Mouse (Mus musculus): ENCODE data around the gene Ttll7. TPM values are rescaled to one million over a fixed set of nuclear protein-coding genes. Genes with fewer than 3 reads are reported as not detected.

Ttll7 gene
- polyA plus RNA-seq, 1 experiment from 2014 or later: 1.6 TPM

GRCm38 (mm10) chr3:146956792-146957191 is 104.6 kb downstream of the Ttll7 start:
- Histone ChIP-seq H3K4me3 (ENCODE audit: low read depth, low read length) (no peak overlapping the region), H3K4me1 (replicated peaks; ENCODE audit: control insufficient read depth, insufficient read depth, low read length) (no peaks in the 10 kb centered on the region), H3K4me2 (replicated peaks; ENCODE audit: low read depth) (no peak overlapping the region), H3K36me3 (ENCODE audit: control insufficient read depth, insufficient read depth) (no peaks in the 10 kb centered on the region), H3K27me3 (replicated peaks; ENCODE audit: control insufficient read depth, insufficient read depth, low read length) (no peaks in the 10 kb centered on the region), H3K9ac (ENCODE audit: low read depth, low read length) (no peak overlapping the region), H3K27ac (ENCODE audit: low read depth, low read length) (no peak overlapping the region), H3K9me3 (ENCODE audit: control insufficient read depth) (no peaks in the 10 kb centered on the region)
- 90% methylated on average over 8 of the region's 8 CpGs for WGBS
- TF ChIP-seq CTCF (IDR thresholded peaks at IDR 0.05; ENCODE audit: low read depth): no peak
- no peak for ATAC-seq

GRCm38 (mm10) chr3:146962838-146963237 is 110.7 kb downstream of the Ttll7 start:
- no peak overlapping the region for H3K4me2 ChIP-seq (replicated peaks; ENCODE audit: low read depth)
- no peak overlapping the region for H3K9ac ChIP-seq (ENCODE audit: low read depth, low read length)
- H3K9me3 ChIP-seq (ENCODE audit: control insufficient read depth): no peaks in the 10 kb centered on the region
- H3K27ac ChIP-seq (ENCODE audit: low read depth, low read length): no peak overlapping the region
- H3K4me1 ChIP-seq (replicated peaks; ENCODE audit: control insufficient read depth, insufficient read depth, low read length): no peaks in the 10 kb centered on the region
- H3K36me3 ChIP-seq (ENCODE audit: control insufficient read depth, insufficient read depth): no peaks in the 10 kb centered on the region
- no peaks in the 10 kb centered on the region for H3K27me3 ChIP-seq (replicated peaks; ENCODE audit: control insufficient read depth, insufficient read depth, low read length)
- no peak for TF ChIP-seq CTCF (IDR thresholded peaks at IDR 0.05; ENCODE audit: low read depth)
- H3K4me3 ChIP-seq (ENCODE audit: low read depth, low read length): no peak overlapping the region
- ATAC-seq: no peak

GRCm38 (mm10) chr3:146964384-146964783 is 112.2 kb downstream of the Ttll7 start:
- Histone ChIP-seq H3K4me3 (ENCODE audit: low read depth, low read length) (no peak overlapping the region), H3K4me2 (replicated peaks; ENCODE audit: low read depth) (no peak overlapping the region), H3K27me3 (replicated peaks; ENCODE audit: control insufficient read depth, insufficient read depth, low read length) (no peaks in the 10 kb centered on the region), H3K36me3 (ENCODE audit: control insufficient read depth, insufficient read depth) (no peaks in the 10 kb centered on the region), H3K27ac (ENCODE audit: low read depth, low read length) (no peak overlapping the region), H3K9ac (ENCODE audit: low read depth, low read length) (no peak overlapping the region), H3K4me1 (replicated peaks; ENCODE audit: control insufficient read depth, insufficient read depth, low read length) (no peaks in the 10 kb centered on the region), H3K9me3 (ENCODE audit: control insufficient read depth) (no peaks in the 10 kb centered on the region)
- ATAC-seq: no peak
- 80% methylated on average over 3 of the region's 3 CpGs for WGBS
- no peak for TF ChIP-seq CTCF (IDR thresholded peaks at IDR 0.05; ENCODE audit: low read depth)

- WGBS: 66% methylated on average over 7 of the region's 7 CpGs
- TF ChIP-seq CTCF (IDR thresholded peaks at IDR 0.05; ENCODE audit: low read depth): no peak
- no peaks in the 10 kb centered on the region for H3K36me3 ChIP-seq (ENCODE audit: control insufficient read depth, insufficient read depth)
- H3K27me3 ChIP-seq (replicated peaks; ENCODE audit: control insufficient read depth, insufficient read depth, low read length): no peaks in the 10 kb centered on the region
- H3K9ac ChIP-seq (ENCODE audit: low read depth, low read length): no peak overlapping the region
- no peak for ATAC-seq
- H3K4me2 ChIP-seq (replicated peaks; ENCODE audit: low read depth): no peak overlapping the region
- H3K4me3 ChIP-seq (ENCODE audit: low read depth, low read length): no peak overlapping the region
- no peaks in the 10 kb centered on the region for H3K4me1 ChIP-seq (replicated peaks; ENCODE audit: control insufficient read depth, insufficient read depth, low read length)
- no peak overlapping the region for H3K27ac ChIP-seq (ENCODE audit: low read depth, low read length)
- no peaks in the 10 kb centered on the region for H3K9me3 ChIP-seq (ENCODE audit: control insufficient read depth)
Observed at GRCm38 (mm10) chr3:146967242-146967641, 115.1 kb downstream of the Ttll7 start.

GRCm38 (mm10) chr3:146967834-146968233 is 115.7 kb downstream of the Ttll7 start:
- no peaks in the 10 kb centered on the region for H3K27me3 ChIP-seq (replicated peaks; ENCODE audit: control insufficient read depth, insufficient read depth, low read length)
- no peak for ATAC-seq
- H3K4me3 ChIP-seq (ENCODE audit: low read depth, low read length): no peak overlapping the region
- no peak overlapping the region for H3K4me2 ChIP-seq (replicated peaks; ENCODE audit: low read depth)
- no peaks in the 10 kb centered on the region for H3K9me3 ChIP-seq (ENCODE audit: control insufficient read depth)
- 80% methylated on average over 4 of the region's 4 CpGs for WGBS
- no peak overlapping the region for H3K9ac ChIP-seq (ENCODE audit: low read depth, low read length)
- no peak for TF ChIP-seq CTCF (IDR thresholded peaks at IDR 0.05; ENCODE audit: low read depth)
- H3K36me3 ChIP-seq (ENCODE audit: control insufficient read depth, insufficient read depth): no peaks in the 10 kb centered on the region
- no peaks in the 10 kb centered on the region for H3K4me1 ChIP-seq (replicated peaks; ENCODE audit: control insufficient read depth, insufficient read depth, low read length)
- no peak overlapping the region for H3K27ac ChIP-seq (ENCODE audit: low read depth, low read length)

- H3K9ac ChIP-seq (ENCODE audit: low read depth, low read length): no peak overlapping the region
- H3K27me3 ChIP-seq (replicated peaks; ENCODE audit: control insufficient read depth, insufficient read depth, low read length): no peaks in the 10 kb centered on the region
- no peak overlapping the region for H3K27ac ChIP-seq (ENCODE audit: low read depth, low read length)
- no peaks in the 10 kb centered on the region for H3K4me1 ChIP-seq (replicated peaks; ENCODE audit: control insufficient read depth, insufficient read depth, low read length)
- H3K9me3 ChIP-seq (ENCODE audit: control insufficient read depth): no peaks in the 10 kb centered on the region
- no peak overlapping the region for H3K4me3 ChIP-seq (ENCODE audit: low read depth, low read length)
- WGBS: 81% methylated on average over 3 of the region's 3 CpGs
- H3K36me3 ChIP-seq (ENCODE audit: control insufficient read depth, insufficient read depth): no peaks in the 10 kb centered on the region
- no peak for ATAC-seq
- H3K4me2 ChIP-seq (replicated peaks; ENCODE audit: low read depth): no peak overlapping the region
- TF ChIP-seq CTCF (IDR thresholded peaks at IDR 0.05; ENCODE audit: low read depth): no peak
Observed at GRCm38 (mm10) chr3:146978272-146978671, 126.1 kb downstream of the Ttll7 start.
